ENCODE assay signal across 8 mouse cellular contexts in genomic region chr17:12768415-12769379, GRCm38 (mm10). TPM values are rescaled to one million over a fixed set of nuclear protein-coding genes. Genes with fewer than 3 reads are reported as not detected.
A peak's percentile ranks its signal among the peaks of the same experiment; 100 is the strongest.
DNase-seq lines count a peak whose midpoint lies in the region; ATAC-seq and TF ChIP-seq lines count a peak whose summit lies in the region.

No protein-coding gene starts in this region.

- TF ChIP-seq CTCF in lung, adult 2 months (IDR thresholded peaks at IDR 0.05; ENCODE audit: insufficient read depth, low read length), result no peak
- no peak for TF ChIP-seq CTCF in cortical plate, adult 2 months (IDR thresholded peaks at IDR 0.05; ENCODE audit: extremely low read depth, insufficient read depth, low read length)

- peak overlapping the region; percentile 62 for H3K4me3 ChIP-seq in lung, adult 2 months (replicated peaks; ENCODE audit: extremely low read depth, low read depth, low read length)
- peak overlapping the region; percentile 53 for H3K4me3 ChIP-seq in cortical plate, adult 2 months (ENCODE audit: insufficient read depth, low read length)
- H3K4me3 ChIP-seq in hindbrain, embryonic 16.5 days (ENCODE audit: low read length), result peak overlapping the region; percentile 62
- peak overlapping the region; percentile 87 for H3K4me3 ChIP-seq in midbrain, embryonic 13.5 days (replicated peaks)

- peak overlapping the region; percentile 74 for H3K9ac ChIP-seq in hindbrain, embryonic 16.5 days (ENCODE audit: low read depth, low read length)
- peak overlapping the region; percentile 90 for H3K9ac ChIP-seq in midbrain, embryonic 13.5 days (replicated peaks)

- H3K9me3 ChIP-seq in hindbrain, embryonic 16.5 days (ENCODE audit: control insufficient read depth, low read length), result no peaks in the 10 kb centered on the region
- H3K9me3 ChIP-seq in midbrain, embryonic 13.5 days, result no peaks in the 10 kb centered on the region

- H3K27me3 ChIP-seq in hindbrain, embryonic 16.5 days (replicated peaks; ENCODE audit: control insufficient read depth, insufficient read depth, low read length), result no peaks in the 10 kb centered on the region
- H3K27me3 ChIP-seq in midbrain, embryonic 13.5 days, result peaks cover 13% of the 10 kb centered on the region; the same call in 1 of the 2 replicates

- H3K36me3 ChIP-seq in hindbrain, embryonic 16.5 days (ENCODE audit: control insufficient read depth, insufficient read depth, low read length), result no peaks in the 10 kb centered on the region
- H3K36me3 ChIP-seq in midbrain, embryonic 13.5 days, result no peaks in the 10 kb centered on the region

- peaks cover 5% of the 10 kb centered on the region; the same call in 1 of the 2 replicates for H3K4me1 ChIP-seq in lung, adult 2 months (ENCODE audit: control insufficient read depth, insufficient read depth, low read length)
- H3K4me1 ChIP-seq in cortical plate, adult 2 months (ENCODE audit: control insufficient read depth, insufficient read depth, low read length), result peaks cover 2% of the 10 kb centered on the region
- peaks cover 20% of the 10 kb centered on the region for H3K4me1 ChIP-seq in hindbrain, embryonic 16.5 days (ENCODE audit: control insufficient read depth, insufficient read depth, low read depth, low read length)
- H3K4me1 ChIP-seq in midbrain, embryonic 13.5 days (replicated peaks), result peaks cover 31% of the 10 kb centered on the region

- peak overlapping the region; percentile 76 for H3K4me2 ChIP-seq in hindbrain, embryonic 16.5 days (ENCODE audit: low read length)
- H3K4me2 ChIP-seq in midbrain, embryonic 13.5 days (replicated peaks), result peak overlapping the region; percentile 86

- DNase-seq in lung, adult 2 months, result no peak
- DNase-seq in lung, postnatal 25 days (ENCODE audit: low spot score), result no peak
- no peak for DNase-seq in right cerebral cortex, postnatal 36 days (ENCODE audit: low spot score in 2 of 2)
- DNase-seq in layer of hippocampus, adult 18-20 months (ENCODE audit: low spot score in 2 of 2), result no peak
- no peak for DNase-seq in gastrocnemius, postnatal 14 days

- TF ChIP-seq POLR2A in lung, adult 2 months (IDR thresholded peaks at IDR 0.05; ENCODE audit: borderline replicate concordance, extremely low read depth, low read depth, low read length), result no peak
- TF ChIP-seq POLR2A in cortical plate, adult 2 months (IDR thresholded peaks at IDR 0.05; ENCODE audit: extremely low read depth, insufficient read depth, low read length), result no peak

- ATAC-seq in hindbrain, embryonic 16.5 days, result peak; percentile 49
- ATAC-seq in midbrain, embryonic 13.5 days, result no peak; the same call in 1 of the 2 replicates

- WGBS in lung, adult 2 months, result 40% methylated on average over 41 of the region's 41 CpGs
- WGBS in hindbrain, embryonic 16.5 days, result 8% methylated on average over 33 of the region's 41 CpGs
- 8% methylated on average over 41 of the region's 41 CpGs for WGBS in midbrain, embryonic 13.5 days

- no peak overlapping the region for H3K27ac ChIP-seq in cortical plate, adult 2 months (ENCODE audit: insufficient read depth, low read length)
- peak overlapping the region; percentile 81 for H3K27ac ChIP-seq in hindbrain, embryonic 16.5 days (ENCODE audit: low read depth, low read length)
- H3K27ac ChIP-seq in midbrain, embryonic 13.5 days, result peak overlapping the region; percentile 86

- intact Hi-C loops in gastrocnemius, postnatal 14 days (cut with DNase I; ENCODE audit: low total_unique reads), result no loop called here

RNA-seq across cellular contexts. Expression of gene Igf2r, which starts 0.8 kb away (rescaled TPM):
- 26.8 and 27.5 TPM in 2 replicates for polyA plus RNA-seq in lung, adult 2 months (2012; rRNA removed)
- 10.9 and 11.1 TPM in 2 replicates for polyA plus RNA-seq in cortical plate, adult 2 months (2012; rRNA removed)
- 6.4 and 10.1 TPM in 2 replicates for polyA plus RNA-seq in hindbrain, embryonic 16.5 days (2015; fragmentation: Nextera tagmentation; extraction: Ambion mirVana)
- polyA plus RNA-seq in midbrain, embryonic 13.5 days (2015; fragmentation: Nextera tagmentation; extraction: Ambion mirVana), result 11.0 and 11.2 TPM in 2 replicates
- total RNA-seq in layer of hippocampus, adult 18-20 months (2021), result 10 to 100 TPM; 27.4 to 27.8 TPM
- total RNA-seq in gastrocnemius, postnatal 14 days (2021), result 10 to 100 TPM; 64.3 to 72.6 TPM
